Mouse (Mus musculus) left cerebral cortex, adult 18-20 months (tissue): Measurements from ENCODE around the gene Pycr1. TPM values are rescaled to one million over a fixed set of nuclear protein-coding genes. Genes with fewer than 3 reads are reported as not detected.

Experiments used
- DNase-seq, 2 experiments: peaks; one replicate each; pipeline ENCODE4 v3.0.0; 2021 to 2022; ENCODE audit warnings: low spot score in 2 of 2, mixed read lengths in 1 of 2
- total RNA-seq, 2 experiments: library from RNA; stranded (reverse); gene quantifications; 2 replicates each; pipeline ENCODE4 v1.2.3; 2021

The Pycr1 gene
- total RNA-seq, 2 experiments from 2014 or later = 1.0 to 1.6 TPM

DNA sequence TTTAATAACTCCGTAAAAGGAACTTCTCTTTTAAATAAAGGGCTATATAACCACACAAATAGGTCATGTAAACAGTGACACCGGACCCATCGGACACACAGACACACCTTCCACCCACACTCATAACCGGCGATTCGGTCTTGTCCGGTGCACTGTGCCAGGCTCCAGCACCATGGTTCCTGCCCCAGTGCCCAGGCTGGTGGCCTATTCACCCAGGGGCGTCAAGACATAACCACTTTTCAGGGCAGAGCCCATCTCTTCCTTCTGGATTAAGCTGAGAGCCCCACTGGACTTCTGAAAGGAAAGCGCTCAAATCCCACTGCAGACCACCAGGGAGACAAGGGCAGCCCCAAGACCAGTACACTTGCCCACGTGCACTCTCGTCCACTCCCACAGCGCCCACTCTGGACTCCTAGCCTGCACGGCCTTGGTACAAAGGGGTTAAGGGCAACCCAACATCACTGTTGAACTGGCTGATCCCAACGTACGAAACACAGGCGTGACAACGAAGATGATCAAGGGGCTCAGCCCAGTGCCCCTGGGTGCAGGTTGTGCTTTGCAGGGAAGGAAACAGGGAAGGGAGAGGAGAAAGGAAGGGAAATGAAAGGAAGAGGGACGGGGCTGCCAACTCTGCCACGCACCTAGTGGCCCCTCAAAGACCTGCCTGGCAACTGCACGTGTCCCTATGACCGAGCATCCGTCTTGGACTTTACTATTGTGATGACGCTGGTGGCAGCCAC lies 14.8 kb downstream of the Pycr1 start:
- DNase-seq = no peak

DNA sequence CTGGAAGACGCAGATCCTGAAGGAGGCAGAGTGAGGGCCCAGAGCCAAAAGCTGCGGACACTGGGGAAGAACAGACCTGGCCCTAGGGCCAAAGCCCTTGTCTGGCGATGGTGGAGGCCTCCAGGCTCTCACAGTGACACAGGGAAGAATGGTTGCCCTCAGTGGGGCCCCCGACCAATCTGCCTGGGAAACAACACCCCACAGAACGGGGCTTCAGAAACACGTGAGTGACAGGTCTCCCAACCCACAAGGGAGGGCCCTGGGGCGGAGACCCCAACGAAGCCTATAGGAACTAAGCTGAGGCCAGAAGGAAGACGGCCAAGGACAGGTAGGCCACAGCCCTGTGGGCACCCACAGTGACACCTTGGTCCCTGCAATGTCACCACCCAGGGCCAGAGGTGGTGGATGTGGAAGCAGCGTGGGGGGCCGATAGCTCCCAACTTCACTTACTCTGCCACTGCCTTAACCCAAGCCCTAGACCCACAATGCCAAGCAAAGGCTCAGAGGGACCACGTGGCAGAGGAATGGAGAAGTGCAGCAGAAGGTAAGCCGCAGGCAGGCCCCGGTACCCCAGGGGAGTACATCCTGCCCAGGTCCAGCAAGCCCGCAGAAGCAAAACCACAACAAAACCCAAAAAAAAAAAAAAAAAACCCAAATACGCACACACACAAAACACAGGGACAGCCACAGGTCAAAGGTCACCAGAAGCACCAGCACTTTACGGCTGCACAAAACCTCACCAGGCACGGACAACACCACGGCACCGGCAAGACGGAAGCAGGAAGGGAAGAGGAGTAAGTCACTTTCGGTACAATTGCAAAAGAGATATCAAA lies 15.9 kb downstream of the Pycr1 start:
- no peak for DNase-seq

DNA sequence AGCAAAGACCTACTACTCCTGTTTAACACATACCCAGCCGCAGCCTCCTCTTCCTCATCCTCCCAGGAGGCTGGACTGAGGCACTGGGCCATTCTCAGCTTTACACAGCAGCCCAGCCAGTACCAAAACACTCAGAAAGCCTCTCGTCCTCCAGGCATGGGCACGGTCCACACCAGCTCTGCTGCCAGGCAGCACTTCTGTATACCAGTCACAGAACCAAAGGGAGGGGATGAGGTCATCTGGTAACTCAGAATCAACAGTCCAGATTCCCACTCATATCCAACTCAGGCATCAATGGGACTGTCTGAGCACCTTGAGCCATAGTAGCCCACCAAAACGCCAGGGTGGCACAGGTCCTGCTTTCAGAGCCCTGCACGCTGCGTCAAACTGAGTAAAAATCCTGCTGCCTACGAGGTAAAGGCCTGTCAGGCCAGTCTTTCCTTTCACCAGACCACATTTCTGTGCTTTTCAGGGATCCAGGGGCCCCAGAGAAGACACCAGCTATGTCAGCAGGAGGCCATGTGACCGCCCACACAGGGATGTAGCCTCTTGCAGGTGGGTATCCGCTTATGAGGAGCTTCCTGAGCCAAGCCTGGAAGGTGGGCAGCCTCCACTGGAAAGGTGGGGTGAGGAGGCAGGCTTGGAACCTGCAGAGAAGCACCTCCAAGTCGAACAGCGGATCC lies 16.6 kb downstream of the Pycr1 start:
- DNase-seq = no peak

DNA sequence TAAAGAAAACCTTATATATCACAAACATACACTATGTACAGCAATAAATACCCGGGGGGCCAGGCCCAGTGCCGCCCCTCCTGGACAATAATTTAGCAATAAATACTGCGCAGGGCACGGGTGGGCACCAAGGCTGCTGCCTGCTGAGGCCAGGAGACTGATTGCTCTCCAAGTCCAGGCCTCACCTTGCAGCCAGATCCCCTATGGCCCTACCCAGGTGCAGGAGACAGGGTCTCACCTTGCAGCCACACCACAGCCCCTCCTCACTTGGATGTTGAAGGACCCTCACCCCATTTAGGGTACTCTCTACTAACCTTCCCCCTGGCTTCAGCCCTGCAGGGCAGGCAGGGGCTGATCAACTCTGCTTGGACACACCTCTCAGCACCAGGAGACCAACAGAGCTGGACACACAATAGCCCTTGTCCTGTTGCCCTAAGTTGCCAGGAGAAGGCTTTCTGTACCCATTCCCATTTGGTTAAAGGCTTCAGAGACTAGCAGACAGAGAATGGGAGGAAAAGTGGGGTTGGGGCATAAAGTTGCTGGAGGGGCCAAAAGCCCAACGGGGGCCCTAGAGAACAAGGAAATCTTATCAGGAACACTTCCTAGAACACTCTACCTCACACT lies 18.3 kb downstream of the Pycr1 start, which contains the start of gene Sirt7:
Gene Sirt7, minus strand, starts transcription at position 89 of the 624 bp plus-strand sequence.
- no peak for DNase-seq

DNA sequence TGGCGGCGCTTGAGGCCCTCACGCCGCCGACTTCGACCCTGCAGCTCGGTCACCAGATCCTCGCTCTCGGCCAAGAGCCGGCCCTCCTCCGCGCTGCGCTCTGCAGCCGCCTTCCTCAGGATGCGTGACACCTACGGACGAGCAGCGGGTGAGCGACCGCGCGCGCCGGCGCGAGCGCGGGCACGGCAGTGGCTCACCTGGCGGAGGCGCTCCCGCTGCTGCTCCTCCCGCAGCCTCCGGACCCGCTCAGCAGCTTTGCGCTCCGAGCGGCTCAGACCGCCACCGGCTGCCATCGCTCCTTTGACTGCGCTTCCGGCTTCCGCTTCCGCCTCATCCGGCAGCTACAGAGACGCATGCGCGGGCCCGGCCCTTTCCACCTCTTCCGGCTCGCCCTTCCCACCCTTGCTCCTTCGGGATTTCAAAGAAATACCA lies 18.9 kb downstream of the Pycr1 start:
- DNase-seq = peak; percentile 84 to 89

DNA sequence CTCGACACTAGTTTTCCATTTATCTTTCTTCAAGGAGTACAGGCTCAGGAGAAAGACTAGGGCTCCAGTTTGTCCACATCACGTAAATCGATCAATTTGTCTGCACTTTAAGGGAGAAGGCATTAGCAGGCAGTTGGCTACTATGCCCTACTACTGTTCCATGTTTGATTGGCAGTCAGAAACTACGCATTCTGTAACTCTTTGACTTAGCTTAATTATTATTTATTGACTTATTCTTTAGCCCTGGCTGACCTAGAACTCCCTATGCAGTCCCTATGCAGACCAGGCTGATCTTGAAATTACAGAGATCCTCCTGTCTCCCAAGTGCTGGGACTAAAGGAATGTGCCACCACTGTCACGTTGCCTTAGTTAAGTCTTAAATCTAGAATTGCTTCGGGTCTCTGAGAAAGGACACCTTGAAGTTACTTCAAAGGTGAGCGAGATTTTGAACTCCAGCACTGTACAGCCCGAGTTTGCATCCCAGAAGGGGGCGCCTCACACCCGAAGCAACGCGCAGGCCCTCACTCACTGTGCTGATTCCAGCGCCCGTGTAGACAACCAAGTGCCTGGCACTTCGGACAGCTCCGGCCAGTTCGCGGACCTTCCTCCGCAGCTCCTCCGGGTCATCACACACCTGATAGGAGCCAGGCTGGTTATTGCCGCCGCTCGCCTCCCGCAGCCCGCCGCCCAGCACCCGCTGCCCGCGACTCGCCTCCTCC lies 19.4 kb downstream of the Pycr1 start:
- peak; percentile 56 to 62 for DNase-seq

DNA sequence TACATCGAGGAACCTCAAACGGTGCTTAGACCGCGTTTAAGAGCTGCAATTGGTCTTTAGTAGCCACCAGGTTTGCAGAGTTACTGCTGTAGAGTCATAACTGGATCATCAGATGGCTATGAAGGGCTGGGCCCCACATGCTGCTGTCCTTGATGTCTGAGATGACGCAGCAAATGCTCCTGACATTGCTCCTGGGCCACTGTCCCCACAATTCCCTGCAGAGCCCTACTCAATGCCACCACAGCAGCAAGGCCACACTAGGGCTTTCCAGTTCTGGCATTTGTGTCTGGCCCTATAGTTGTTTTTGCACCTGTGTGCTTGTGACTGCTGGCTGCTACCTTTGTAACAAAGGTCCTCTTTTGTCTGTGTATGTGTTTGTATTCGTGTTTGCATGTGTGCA lies 20.8 kb downstream of the Pycr1 start:
- no peak for DNase-seq

DNA sequence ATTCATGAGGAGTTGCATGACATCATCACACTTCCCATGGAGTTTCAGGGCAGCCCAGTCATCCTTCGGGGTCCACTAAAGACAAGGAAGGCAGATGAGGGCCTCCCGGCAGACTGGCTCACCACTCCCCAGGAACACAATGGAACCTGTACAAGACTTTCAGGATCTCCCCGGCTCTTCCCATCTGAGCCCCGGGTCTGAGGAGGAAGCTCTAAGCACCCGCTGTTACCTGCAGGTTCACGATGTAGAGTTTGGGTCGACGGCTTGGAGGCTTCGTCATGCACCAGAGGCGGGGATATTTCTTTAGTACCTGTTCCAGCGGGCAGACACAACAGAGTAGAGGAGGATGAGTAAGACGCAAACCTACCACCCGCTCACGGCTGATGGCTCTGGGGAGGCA lies 23.4 kb downstream of the Pycr1 start:
- no peak for DNase-seq

DNA sequence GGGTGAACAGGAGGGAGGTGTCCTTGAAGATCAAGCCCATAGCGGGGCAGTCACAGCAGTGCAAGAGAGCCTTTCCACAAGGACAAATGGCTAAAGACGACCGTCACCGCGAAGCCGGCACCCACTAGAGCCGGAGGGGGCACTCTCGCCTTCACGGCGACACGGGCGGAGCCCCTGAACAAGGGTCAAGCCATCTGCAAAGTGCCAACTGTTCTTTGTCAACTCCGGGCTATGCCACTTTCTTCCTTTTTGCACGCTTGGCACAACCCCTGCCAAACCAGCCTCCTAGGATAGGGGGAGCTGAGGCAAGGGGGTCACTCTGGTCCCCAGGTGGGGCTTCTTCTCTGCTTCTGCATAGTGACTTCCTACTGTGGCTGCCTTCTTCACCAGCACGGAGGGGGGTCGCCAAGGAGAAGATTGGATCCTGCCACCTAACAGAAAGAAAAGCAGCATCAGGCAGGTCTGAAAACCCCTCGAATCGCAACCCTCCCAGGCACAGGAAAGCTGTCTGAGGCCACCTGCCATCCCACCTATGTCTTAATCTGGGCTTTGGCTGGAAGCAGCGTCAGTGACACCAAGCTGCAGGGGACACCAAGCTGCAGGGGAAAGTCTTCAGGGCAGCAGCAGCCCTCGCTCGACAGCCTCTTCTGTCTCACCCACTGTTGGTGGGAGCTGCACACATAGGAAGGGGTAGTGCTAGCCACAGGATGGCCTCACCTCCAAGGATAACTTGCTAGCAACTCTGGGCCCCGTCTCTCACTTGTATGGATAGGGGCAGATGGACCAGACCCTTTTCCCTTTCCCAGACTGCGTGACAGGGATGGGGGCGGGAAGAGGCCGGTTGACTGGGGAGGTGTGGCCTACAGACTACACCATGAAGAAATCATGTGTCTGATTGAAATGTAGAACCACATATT lies 24.7 kb downstream of the Pycr1 start:
- DNase-seq = no peak

DNA sequence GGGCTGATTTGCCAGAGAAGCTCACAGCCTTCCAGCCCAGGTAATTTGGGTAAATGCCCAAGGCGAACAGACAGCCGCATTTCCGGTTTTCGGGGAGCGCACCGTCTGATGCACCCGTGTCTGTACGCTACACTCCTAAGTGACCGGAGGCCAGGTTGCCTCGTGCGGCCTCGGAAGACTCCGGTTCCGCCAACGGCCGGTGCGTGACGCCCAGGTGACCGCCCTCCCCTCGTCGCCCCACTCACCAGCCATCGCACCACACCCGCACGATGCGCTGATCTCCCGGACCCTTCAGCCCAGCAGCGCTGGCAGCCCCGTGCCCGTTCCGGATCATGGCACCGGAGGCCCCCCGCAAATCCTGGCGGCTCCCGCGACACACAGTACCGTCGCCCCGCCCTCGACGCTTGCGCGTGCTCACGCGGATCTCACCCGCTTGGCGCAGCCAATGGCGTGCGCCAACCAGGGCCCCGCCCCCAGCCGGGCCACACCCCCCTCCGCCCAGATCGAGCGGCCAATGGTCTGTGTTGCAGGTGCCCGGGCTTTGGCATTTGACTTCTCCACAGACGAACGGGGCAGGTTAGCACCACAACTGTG lies 26.0 kb downstream of the Pycr1 start, which contains the start of gene Pcyt2:
Gene Pcyt2, minus strand, starts transcription at position 418 of the 594 bp plus-strand sequence.
- DNase-seq = peak; percentile 88 to 93

DNA sequence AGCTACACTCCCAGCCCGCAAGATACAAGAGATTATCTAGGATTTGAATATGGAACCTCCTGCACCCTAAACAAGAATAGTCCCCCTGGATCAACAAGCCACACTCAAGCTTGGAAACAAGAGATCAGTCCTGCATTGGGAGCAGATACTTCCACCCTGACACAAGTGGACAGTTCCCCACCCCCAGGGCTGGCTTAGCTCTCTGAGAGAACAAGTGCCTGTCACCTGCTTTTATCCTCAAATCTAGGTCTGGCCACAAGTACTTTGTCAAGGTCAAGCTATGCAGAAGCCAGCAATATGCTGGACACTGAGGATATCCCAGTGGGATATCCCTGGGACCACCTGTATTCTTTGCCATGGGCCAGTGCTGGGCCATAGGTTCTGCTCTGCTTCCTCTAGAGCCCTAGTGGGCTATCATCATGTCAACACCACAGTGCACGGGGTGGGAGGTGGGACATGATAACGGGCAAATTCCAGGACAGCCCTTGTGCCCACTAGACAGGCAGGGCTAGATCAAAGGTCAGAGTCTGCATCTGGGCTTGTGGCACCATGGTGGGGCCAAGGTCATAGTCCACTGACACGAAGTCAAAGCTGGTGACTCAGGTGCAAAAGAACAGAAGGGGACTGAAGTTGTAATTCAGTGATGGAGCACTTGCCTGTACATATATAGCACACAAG lies 26.8 kb downstream of the Pycr1 start:
- DNase-seq = no peak

DNA sequence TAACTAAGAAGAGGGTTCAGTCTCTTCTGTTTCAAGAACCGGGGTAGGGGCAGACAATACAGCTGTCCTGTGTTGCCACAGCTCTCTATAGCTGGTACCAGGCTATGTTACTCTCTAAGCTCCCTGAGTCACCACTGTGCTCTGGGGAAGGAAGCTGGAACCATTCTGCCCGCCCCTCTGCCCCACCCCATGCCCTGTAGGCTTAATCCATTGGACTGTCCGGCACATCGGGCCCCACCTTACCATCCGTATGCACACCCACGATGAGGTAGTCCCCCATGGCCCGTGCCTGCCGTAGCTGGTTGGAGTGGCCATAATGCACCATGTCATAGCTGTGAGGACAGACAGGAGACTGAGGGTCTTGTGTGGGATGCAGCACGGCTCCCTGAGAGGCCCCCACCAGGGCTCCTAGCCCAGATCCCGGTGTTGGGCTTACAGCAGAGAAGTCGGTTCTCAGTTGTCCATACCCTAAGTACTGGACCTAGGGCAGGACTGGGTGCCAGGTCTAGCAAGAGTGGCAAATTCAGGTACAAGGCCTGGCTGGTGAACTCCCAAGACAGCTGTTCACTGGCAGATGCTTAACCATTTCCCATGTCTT lies 27.9 kb downstream of the Pycr1 start:
- no peak for DNase-seq

DNA sequence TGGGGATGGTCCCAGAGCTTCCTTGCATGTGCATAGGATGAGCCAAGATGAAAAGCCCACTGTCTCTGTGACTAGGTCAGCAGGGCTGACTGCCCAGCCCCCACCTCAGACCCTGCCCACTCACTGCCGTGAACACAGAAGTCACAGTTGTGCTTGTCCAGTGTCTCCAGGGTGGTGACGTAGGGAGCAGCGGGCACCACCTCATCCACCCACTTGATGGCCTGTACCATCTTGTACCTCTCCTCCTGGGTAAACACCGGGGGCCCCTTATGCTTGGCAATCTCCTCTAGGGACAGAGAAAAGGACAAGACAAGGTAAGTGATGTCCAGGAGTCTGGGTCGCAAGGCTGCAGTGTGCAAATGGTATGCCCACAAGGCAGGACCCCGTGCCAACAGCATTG lies 28.4 kb downstream of the Pycr1 start:
- DNase-seq = no peak

DNA sequence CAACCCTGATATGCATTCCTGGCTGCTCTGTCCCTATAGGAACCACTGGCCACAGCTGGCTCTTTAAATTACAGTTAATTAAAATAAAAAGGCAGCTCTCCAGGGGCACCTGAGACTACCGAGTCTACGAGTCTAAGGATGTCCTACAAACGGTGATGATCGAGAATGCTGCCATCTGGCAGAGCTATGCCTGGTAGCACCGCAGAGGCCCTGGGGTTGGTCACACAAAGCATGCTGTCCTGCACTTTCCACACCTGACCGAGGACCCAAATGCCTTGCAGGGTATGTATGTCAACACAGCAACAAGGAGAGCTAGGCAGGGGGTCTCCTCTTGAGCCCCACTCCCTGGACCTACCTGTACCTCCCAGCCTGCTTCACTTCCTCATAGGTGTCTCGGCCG lies 29.6 kb downstream of the Pycr1 start:
- no peak for DNase-seq

DNA sequence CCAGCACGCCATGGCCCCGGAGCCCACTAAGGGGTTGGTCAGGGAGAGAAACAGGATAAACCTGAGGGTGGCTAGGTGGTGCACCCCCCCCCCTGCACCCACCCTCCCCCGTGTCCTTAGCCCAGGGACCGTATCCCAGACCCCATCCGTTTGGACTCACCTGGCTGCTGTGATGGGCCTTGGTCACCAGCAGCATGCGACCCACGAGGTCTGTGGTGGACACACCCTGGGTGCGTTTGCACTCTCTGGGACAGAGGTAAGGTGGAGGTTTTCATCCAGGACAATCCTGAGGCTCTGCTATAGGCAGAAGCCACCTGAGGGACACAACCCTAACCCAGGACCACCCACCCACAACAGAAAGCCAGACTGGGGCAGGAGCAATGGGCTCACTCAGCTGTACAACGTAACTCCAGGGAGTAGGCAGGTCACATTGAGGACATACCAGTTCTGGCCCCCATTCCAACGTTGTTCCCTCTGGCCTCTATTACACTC lies 30.0 kb downstream of the Pycr1 start:
- DNase-seq = no peak

DNA sequence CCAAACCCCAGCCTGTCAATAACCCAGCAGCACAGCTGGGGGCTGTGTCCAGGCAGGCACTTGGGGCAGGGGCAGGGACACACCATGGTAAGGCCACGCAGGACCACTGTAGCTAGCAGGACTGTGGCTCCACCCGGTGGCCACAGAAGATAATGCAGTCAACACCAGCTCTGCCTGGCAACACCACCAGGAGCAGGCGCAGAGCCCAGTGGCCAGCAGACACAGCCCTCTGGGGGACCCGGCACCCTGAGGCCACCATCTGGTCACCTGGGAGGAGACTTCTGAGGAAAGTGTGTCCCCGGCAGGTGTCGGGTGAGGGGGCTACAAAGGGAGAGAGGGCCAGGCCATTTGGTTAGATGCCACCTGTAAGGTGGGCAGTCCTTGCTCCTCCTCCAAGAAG lies 30.8 kb downstream of the Pycr1 start:
- DNase-seq = peak; percentile 47 to 54

DNA sequence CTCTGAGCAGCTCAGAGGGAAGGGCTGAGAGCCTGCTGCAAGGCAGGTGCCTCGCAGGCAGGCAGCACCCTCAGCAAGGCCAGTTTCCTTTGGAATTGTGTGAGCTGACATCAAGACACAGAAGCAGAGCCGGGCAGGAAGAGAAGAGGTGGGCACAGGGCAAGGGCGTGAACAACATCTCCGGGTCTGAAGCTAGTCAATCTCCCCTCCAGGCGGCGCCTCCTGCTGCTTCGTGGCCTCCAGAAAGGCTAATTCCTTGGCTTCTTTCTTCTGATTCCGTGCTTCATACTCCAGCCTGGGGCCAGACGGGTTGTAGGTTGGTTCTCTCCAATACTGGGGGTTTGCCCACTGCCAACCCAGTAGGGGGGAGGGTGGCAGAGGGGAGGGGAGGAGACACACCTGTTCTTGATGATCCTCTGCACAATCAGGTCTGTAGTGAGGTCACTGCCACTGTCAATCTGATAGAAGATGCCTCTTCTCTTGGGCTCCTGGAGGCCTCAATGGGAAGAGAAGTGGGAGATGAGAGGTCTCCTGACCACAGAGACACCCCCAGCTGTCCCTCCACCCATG lies 33.0 kb downstream of the Pycr1 start:
- no peak for DNase-seq

DNA sequence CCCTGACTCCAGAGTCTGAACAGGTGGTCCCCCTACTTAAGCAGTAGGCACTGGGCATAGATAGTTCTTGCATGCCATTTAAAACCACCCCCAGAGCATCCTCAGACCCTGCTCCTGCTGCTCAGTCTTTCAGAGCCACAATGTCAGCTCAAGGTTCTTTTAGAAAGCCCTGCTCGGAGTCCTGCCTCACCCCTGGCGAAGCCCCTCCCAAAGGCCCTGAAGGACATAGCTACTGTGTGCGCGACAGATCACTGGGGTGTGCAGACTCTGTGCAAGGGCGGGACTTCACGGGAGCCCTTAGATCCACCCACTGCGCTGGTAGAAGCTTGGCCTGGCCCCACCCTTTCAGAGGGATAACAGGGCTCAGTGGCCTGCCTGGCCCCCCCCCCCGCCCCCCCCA lies 34.3 kb downstream of the Pycr1 start:
- no peak for DNase-seq
